Mouse (Mus musculus) gastrocnemius, postnatal 10 days (tissue): ENCODE measurements at regions not wholly inside any gene's neighbourhood (a gene's known extent, or its start where the extent isn't known, plus 50 kb on each side); places are given as distances from the start of the nearest gene placed in this dataset.

Experiments used
- DNase-seq: peaks from one replicate; pipeline ENCODE4 v3.0.0; 2021; ENCODE audit warnings: mixed read lengths

DNA sequence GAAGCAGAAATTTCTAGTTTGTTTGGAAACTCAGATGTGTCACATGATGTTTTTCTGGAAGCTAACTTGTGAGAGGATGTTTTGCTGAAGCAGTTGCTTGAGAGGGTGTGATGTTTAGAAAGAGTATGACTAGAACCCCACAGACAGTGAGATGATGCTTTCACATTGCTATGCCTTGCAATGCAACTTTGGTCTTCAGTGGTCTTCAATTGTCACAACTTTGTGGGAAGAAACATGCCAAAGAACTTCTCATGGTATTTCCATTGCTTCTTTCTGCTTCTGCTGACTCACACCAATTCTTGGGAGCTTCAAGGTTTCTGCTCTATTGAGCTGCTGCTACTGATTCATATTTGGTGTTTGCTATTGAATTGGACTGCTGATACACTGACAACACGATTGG is 365.3 kb upstream of the Tmem229a start:
- DNase-seq: no peak

DNA sequence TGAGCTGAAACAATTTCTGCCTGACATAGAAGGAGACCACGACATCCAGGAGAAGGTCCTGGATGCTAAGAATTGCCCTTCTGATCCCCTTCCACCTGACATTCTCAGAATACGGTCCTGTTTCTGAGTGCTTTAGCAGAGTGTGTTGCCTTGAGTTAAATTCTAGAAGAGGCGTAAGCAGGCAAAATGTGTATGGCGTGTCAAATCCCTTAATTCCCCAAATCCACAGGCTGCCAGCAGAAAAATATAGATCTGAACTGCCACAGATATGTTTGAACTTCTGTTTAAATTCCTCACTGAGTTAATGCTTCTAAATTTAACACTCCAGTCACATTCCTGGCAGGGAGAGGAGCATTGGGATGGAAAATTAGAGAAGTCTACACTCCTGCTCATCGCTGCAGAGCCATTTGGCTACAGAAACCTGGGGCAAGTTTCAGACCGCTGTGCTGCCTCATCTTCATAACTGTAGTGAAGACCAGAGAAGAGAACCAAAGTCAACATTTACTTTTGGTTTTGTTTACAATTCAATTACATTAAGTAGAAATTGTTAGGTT is 364.3 kb upstream of the Tmem229a start:
- no peak for DNase-seq

DNA sequence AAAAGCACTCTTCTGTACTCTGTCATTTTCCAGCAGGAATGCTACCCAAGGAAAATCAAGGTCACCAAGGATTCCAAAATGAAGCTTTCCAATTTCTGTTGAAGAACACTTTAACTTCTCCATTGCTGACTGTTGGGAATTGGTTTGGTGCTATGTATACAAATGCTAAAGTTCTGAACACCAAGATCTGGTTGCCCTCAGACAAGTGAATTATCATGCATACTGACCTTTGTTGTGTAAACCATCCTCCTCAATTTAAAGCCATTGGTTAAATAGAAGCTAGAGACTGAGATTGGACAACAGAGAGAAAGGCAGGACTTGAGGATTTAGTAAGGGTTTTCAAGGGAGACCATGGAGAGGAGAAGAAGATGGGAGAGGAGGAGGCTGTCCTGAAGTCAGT is 351.4 kb upstream of the Tmem229a start:
- no peak for DNase-seq

- DNase-seq: no peak
Measured at GRCm38 (mm10) chr6:25304844-25305504, 348.9 kb upstream of the Tmem229a start.

GRCm38 (mm10) chr6:25291613-25292012 is 335.5 kb upstream of the Tmem229a start:
- no peak for DNase-seq

- DNase-seq: no peak
Measured at GRCm38 (mm10) chr6:25287591-25287990, 331.5 kb upstream of the Tmem229a start.

DNA sequence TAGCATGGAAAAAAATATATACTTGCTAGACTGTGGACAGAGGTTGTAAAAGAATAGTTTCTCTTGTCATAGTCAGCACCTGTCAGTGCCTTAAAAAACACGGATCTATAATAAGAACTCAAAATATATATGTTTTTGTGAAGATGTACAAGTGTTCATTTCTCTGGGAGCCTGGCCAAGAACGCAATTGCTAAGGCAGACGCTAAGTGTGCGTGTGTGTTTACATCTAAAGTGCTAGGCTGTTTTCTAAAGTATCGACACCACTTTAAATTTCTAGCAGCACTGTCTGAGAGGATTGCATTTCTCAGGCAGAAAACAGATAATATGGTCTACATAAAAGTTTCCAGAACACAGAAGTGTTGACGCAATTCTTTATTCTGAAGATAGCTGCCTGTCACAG is 330.2 kb upstream of the Tmem229a start:
- no peak for DNase-seq

DNA sequence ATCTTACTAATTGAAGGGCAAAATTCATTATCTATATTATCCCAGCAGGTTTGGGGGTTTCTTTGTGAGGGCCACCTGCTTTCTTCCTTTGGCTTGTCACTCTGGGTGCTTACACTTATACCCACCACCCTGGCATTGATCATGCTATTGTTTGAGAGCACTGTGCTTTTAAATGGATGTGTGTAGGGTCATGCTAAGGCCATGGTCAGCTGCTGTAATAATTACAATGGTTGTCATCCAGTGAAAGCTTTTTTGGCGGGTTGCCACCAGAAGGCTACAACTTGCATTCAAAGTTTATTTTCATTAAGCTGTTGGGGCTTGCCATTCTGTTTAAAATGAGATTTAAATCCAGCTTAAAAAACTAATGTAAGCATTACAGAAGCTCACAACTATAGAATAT is 322.4 kb upstream of the Tmem229a start:
- peak; percentile 31 for DNase-seq

DNA sequence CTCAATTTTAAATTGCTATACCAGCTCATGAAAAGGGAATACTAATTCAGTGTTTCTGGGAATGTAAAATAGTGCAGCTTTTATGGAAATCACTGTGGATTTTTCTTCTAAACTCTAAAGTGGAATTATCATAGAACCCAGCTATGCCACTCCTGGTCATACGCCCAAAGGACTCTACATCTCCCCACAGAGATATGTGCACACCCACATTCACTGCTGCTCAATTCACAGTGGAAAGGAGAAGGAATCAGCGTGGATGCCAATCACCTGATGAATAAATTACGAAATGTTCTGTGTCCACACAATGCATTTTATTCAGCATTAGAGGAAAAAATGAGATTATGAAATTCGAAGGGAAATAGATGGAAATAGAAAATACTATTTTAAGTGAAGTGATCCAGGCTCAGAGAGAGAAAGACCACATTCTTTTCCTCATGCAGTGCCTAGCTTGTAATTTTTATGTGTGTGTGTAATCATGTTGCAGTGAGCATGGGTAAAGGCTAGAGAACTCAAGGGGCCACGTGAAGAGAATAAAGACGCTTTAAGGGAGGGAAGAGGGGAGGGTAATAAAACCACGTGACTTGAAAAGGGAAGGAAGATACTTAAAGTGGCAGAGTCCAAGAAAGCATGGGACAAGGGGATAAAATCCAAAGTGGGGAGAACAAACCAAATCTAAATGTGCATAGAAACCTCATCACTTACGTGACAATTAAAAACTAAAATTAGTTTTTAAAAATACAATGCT is 321.8 kb upstream of the Tmem229a start:
- DNase-seq: no peak

GRCm38 (mm10) chr6:25276221-25276620 is 320.1 kb upstream of the Tmem229a start:
- DNase-seq: peak; percentile 18

- no peak for DNase-seq
Measured at GRCm38 (mm10) chr6:25260559-25260958, 304.5 kb upstream of the Tmem229a start.

- DNase-seq: no peak
Measured at GRCm38 (mm10) chr6:25255762-25256161, 299.7 kb upstream of the Tmem229a start.

DNA sequence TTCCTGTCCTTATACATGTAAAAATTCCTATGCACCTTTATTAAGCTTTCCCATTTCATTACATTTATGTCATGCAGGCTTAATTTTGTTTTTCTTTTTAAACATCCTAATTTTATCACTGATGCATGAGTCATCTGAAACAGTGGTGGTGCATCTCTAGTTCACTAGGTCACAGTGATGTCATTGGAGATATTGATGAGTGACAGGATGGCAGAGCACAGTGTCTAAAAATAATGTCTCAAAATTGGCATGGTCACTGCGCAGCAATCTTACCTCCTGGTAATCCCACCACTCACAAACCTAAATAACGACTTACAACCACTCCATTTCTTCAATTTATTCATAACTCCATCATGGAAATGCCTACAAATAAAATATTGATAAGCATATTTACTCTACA is 280.9 kb upstream of the Tmem229a start:
- no peak for DNase-seq

- DNase-seq: no peak
Measured at GRCm38 (mm10) chr6:25236616-25237015, 280.5 kb upstream of the Tmem229a start.
